Mouse (Mus musculus): ENCODE measurements around the gene Tmem126a. TPM values are rescaled to one million over a fixed set of nuclear protein-coding genes. Genes with fewer than 3 reads are reported as not detected.
A peak's percentile ranks its signal among the peaks of the same experiment; 100 is the strongest.

Gene Tmem126a
- total RNA-seq, 1 experiment from 2014 or later: 25.1 TPM

GRCm38 (mm10) chr7:90426020-90427001 is 30.7 kb downstream of the Tmem126a start, which contains the start of gene Ccdc89:
Ccdc89 (plus strand) TSS chr7:90426577.
- ATAC-seq (replicated peaks; ENCODE audit: low read depth, poor library complexity, severe bottlenecking): peak; percentile 100

- ATAC-seq (replicated peaks; ENCODE audit: low read depth, poor library complexity, severe bottlenecking): peak; percentile 87
Measured at GRCm38 (mm10) chr7:90409934-90410333, 47.1 kb downstream of the Tmem126a start.

Other genes starting within 250 kb of the Tmem126a start
- gene Ccdc83, start 191.5 kb downstream of the Tmem126a start, total RNA-seq (2017): not detected in 2 replicates
- 0.39 TPM in 1 of 2 replicates, not detected in the other for gene Sytl2, start 155.0 kb downstream of the Tmem126a start, total RNA-seq (2017)
- 0.82 TPM in 1 of 2 replicates, not detected in the other for gene Ccdc89, start 30.7 kb downstream of the Tmem126a start, total RNA-seq (2017)
- gene Crebzf, start 14.5 kb downstream of the Tmem126a start, total RNA-seq (2017): 87.2 and 94.8 TPM in 2 replicates
- 11.0 and 12.9 TPM in 2 replicates for gene Tmem126b, start 18.8 kb upstream of the Tmem126a start, total RNA-seq (2017)
- 1.6 and 3.9 TPM in 2 replicates for gene Dlg2, start 19.4 kb upstream of the Tmem126a start, total RNA-seq (2017)